Mouse (Mus musculus) cerebellum, adult 2 months (tissue): ENCODE data around the gene Dagla. TPM values are rescaled to one million over a fixed set of nuclear protein-coding genes. Genes with fewer than 3 reads are reported as not detected.

ENCODE experiments used
- DNase-seq, 2 experiments: peaks; one replicate each; pipeline ENCODE4 v3.0.0; 2021
- H3K27ac ChIP-seq: fragments of 200-500 bp; 2 replicates; pipeline ENCODE4 v1.5.1; 2012; ENCODE audit warnings: low read length, control low read depth, inconsistent platforms; ENCODE audit not compliant: insufficient read depth
- H3K27me3 ChIP-seq: fragments of 200-500 bp; 2 replicates; pipeline ENCODE4 v1.6.1; 2012; ENCODE audit warnings: inconsistent platforms, mild to moderate bottlenecking, low read length, moderate library complexity; ENCODE audit not compliant: control insufficient read depth, insufficient read depth
- H3K4me1 ChIP-seq: fragments of 200-500 bp; 2 replicates; pipeline ENCODE4 v1.6.1; 2011; ENCODE audit warnings: low read length; ENCODE audit not compliant: control insufficient read depth, insufficient read depth
- H3K4me3 ChIP-seq: fragments of 200-500 bp; replicated peaks from 2 replicates; pipeline ENCODE3; 2011; ENCODE audit warnings: mild to moderate bottlenecking, low read depth, low read length, control low read depth; ENCODE audit not compliant: insufficient read depth
- CTCF ChIP-seq: fragments of 200-500 bp; IDR thresholded peaks from 2 replicates; pipeline ENCODE4 v1.5.1; 2011; ENCODE audit warnings: low read depth, mild to moderate bottlenecking, control low read depth, low read length, moderate library complexity, borderline replicate concordance; ENCODE audit not compliant: insufficient read depth
- POLR2A ChIP-seq: fragments of 200-500 bp; IDR thresholded peaks from 2 replicates; pipeline ENCODE4 v1.6.1; 2011; ENCODE audit warnings: low read length, control low read depth, borderline replicate concordance; ENCODE audit not compliant: insufficient read depth
- WGBS: fragments of 180-500 bp; shearing (Covaris S2); methylation state at CpG from one replicate; pipeline ENCODE4 v1.1.7; 2018; 5-methylcytosine and 5-hydroxymethylcytosine counted together
- polyA plus RNA-seq: library from polyadenylated mRNA; depleted of rRNA; stranded (reverse); fragments of >200 nt; gene quantifications from 2 replicates; pipeline ENCODE4 v1.2.3, GENCODE M21; 2012

The Dagla gene
- polyA plus RNA-seq, 1 experiment = 53.4 TPM

DNA sequence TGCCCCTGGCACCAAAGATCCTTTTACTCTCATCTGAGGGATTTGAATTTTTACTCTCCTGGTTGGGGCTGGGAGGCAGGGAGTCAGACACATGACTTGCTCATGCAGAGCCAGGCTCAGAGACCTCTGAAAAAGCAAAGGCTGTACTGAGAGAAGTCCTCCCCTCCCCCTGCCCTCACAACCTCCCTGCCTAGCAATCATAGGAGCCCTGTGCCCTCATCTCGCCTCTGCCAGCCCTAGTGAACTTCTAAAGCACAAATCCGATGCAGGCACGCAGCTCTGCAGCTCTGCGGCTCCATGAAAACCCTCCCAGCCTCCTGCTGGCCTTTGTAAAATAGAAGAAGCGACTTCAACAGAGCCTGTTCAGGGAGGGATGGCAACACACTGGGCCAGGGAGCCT lies 34.6 kb upstream of the Dagla start:
- H3K4me1 ChIP-seq = peaks cover 10% of the 10 kb centered on the region
- TF ChIP-seq CTCF (no peak), POLR2A (no peak)
- no peak overlapping the region for H3K4me3 ChIP-seq
- H3K27ac ChIP-seq = no peak overlapping the region
- WGBS = 63% methylated on average over 5 of the region's 5 CpGs
- no peak for DNase-seq
- no peaks in the 10 kb centered on the region for H3K27me3 ChIP-seq

GRCm38 (mm10) chr19:10338724-10339123 lies 34.0 kb upstream of the Dagla start:
- WGBS = 90% methylated on average over 4 of the region's 4 CpGs
- DNase-seq = no peak
- TF ChIP-seq CTCF = no peak
- no peak for TF ChIP-seq POLR2A
- H3K27me3 ChIP-seq = no peaks in the 10 kb centered on the region
- no peak overlapping the region for H3K4me3 ChIP-seq
- H3K27ac ChIP-seq = no peak overlapping the region
- peaks cover 10% of the 10 kb centered on the region for H3K4me1 ChIP-seq

DNA sequence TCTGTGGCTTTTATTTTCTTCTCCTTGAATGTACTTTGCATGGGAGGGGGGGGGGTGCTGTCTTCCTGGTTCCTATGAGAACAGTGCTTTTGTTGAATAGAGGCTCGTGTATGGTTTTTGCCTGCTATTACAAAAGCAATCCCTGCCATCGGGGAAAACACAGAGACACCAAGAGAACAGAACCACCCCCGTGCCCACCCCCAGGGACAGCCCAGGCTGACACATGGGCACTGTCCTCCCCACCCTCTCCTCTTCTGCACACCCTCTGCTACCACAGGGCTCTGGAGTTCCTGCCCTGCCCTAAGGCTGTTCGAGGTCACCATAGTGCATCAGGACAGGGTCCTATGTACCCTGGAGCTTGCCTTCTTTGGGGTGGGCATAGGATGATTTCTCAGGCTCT lies 29.8 kb upstream of the Dagla start:
- DNase-seq = no peak
- 67% methylated on average over 4 of the region's 4 CpGs for WGBS
- no peak for TF ChIP-seq POLR2A
- TF ChIP-seq CTCF = no peak

DNA sequence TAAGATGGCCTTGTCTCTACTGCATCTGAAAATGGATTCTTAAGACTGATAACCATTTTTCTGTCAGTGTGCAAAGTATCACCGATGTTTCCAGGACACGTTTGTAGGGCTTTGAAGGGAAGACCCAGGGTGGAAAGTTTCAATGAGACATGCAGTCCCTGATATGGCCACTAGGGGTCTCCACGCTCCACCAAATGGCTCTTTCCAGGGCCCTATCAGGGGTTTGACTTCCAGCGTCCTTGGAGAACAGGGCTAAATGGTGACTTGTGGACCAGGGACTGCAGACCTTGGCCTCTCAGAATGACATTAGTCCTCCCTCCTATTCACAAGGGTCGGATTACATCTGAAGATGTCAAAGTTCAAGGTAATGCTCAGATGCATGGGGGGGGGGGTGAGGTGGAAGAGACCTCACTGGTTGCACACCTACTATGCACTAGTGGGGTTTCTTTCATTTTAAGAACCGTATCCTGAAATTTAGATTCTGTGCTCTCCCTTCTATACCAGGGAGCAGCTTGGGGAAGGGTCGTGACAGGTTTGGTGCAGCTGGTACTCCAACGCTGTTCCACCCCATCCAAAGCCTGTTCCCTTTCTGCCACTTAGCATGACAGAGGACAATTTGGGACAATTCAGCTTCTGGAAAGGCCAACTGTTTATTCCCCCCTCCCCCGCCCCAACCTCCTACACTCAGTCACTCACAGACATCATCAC lies 29.0 kb upstream of the Dagla start:
- H3K4me3 ChIP-seq = no peak overlapping the region
- no peak overlapping the region for H3K27ac ChIP-seq
- H3K4me1 ChIP-seq = no peaks in the 10 kb centered on the region
- peak; percentile 49 to 72 for DNase-seq
- 38% methylated on average over 9 of the region's 9 CpGs for WGBS
- no peaks in the 10 kb centered on the region for H3K27me3 ChIP-seq
- peak; percentile 92 for TF ChIP-seq CTCF
- TF ChIP-seq POLR2A = no peak

More for the DNA sequence above, 29.8 kb upstream of the Dagla start:
- no peaks in the 10 kb centered on the region for H3K4me1 ChIP-seq
- H3K4me3 ChIP-seq = no peak overlapping the region
- no peaks in the 10 kb centered on the region for H3K27me3 ChIP-seq
- H3K27ac ChIP-seq = no peak overlapping the region

DNA sequence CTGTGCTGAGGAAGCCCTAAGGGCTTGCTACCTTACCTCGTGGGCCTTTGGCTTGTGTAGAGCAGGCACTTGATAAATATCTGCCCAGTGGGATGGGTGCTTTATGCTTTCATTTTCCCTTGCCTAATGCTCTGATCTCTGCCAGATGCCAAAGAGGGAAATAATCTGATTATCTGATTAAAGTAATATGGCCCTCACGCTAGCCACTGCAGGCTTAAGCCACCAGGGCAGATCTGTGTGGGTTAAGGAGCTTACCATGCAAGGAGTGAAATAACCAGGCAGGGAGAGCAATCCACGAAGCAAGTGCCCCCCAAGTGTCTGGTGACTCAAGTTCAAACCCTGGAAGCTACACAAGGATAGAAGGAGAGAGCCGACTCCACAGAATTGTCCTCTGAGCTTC lies 27.0 kb upstream of the Dagla start:
- Histone ChIP-seq H3K27ac (no peak overlapping the region), H3K4me1 (no peaks in the 10 kb centered on the region), H3K27me3 (no peaks in the 10 kb centered on the region), H3K4me3 (no peak overlapping the region)
- DNase-seq = no peak
- 57% methylated on average over 4 of the region's 4 CpGs for WGBS
- no peak for TF ChIP-seq CTCF
- TF ChIP-seq POLR2A = no peak

GRCm38 (mm10) chr19:10329033-10329432 lies 24.4 kb upstream of the Dagla start:
- TF ChIP-seq CTCF (no peak), POLR2A (no peak)
- no peak for DNase-seq
- 65% methylated on average over 8 of the region's 8 CpGs for WGBS
- H3K4me3 ChIP-seq = no peak overlapping the region
- no peaks in the 10 kb centered on the region for H3K4me1 ChIP-seq
- no peaks in the 10 kb centered on the region for H3K27me3 ChIP-seq
- no peak overlapping the region for H3K27ac ChIP-seq

GRCm38 (mm10) chr19:10326609-10327008 lies 21.9 kb upstream of the Dagla start:
- TF ChIP-seq CTCF (no peak), POLR2A (no peak)
- Histone ChIP-seq H3K4me3 (no peak overlapping the region), H3K27me3 (no peaks in the 10 kb centered on the region), H3K27ac (no peak overlapping the region), H3K4me1 (no peaks in the 10 kb centered on the region)
- DNase-seq = no peak
- 42% methylated on average over 3 of the region's 3 CpGs for WGBS

DNA sequence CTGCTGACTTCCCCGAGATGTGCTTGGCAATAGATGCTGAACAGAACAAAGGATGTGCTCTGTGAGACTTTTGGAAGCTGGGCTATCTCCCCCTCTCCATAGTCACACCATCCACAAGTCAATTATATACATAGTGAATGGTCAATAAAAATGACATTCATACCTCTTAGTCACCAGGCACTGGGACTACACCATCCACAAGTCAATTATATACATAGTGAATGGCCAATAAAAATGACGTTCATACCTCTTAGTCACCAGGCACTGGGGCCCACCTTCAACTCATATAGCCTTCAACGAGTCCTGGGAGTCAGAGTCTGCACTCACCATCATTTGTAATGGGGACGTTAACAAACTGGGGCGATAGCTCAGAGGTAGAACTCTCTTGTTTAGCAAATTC lies 19.2 kb upstream of the Dagla start:
- Histone ChIP-seq H3K4me1 (no peaks in the 10 kb centered on the region), H3K27me3 (no peaks in the 10 kb centered on the region), H3K27ac (no peak overlapping the region), H3K4me3 (no peak overlapping the region)
- no peak for DNase-seq
- no peak for TF ChIP-seq POLR2A
- no peak for TF ChIP-seq CTCF
- WGBS = 74% methylated on average over 5 of the region's 5 CpGs
